Mouse (Mus musculus) limb, embryonic 14.5 days (tissue): ENCODE data around the gene Zbtb8a. TPM values are rescaled to one million over a fixed set of nuclear protein-coding genes. Genes with fewer than 3 reads are reported as not detected.

Source experiments
- ATAC-seq: fragments of 200-750 bp; cut with Nextera tagmentation; 2 replicates; pipeline ENCODE4 v1.8.0; 2017; ENCODE audit warnings: low read depth, moderate number of reproducible peaks, moderate TSS enrichment; ENCODE audit not compliant: low FRiP score
- DNase-seq: peaks from one replicate; pipeline ENCODE4 v3.0.0-alpha.2; 2015; ENCODE audit warnings: low spot score
- H3K27ac ChIP-seq: fragments of 300-500 bp; sonication (generic); replicated peaks from 2 replicates; pipeline ENCODE4 v1.5.1; 2014; ENCODE audit warnings: low read depth, mild to moderate bottlenecking, low read length, moderate library complexity, mixed read lengths
- H3K27me3 ChIP-seq: fragments of 300-500 bp; sonication (generic); 2 replicates; pipeline ENCODE4 v1.6.1; 2014; ENCODE audit warnings: low read length, mixed read lengths; ENCODE audit not compliant: control insufficient read depth, insufficient read depth
- H3K36me3 ChIP-seq: fragments of 300-500 bp; sonication (generic); 2 replicates; pipeline ENCODE4 v1.6.1; 2014; ENCODE audit warnings: mild to moderate bottlenecking, low read length, moderate library complexity, mixed read lengths; ENCODE audit not compliant: control insufficient read depth, insufficient read depth
- H3K4me1 ChIP-seq: fragments of 300-500 bp; sonication (generic); 2 replicates; pipeline ENCODE4 v1.6.1; 2014; ENCODE audit warnings: antibody characterized with exemption, low read length, mixed read lengths; ENCODE audit not compliant: control insufficient read depth, insufficient read depth
- H3K4me2 ChIP-seq: fragments of 300-500 bp; sonication (generic); replicated peaks from 2 replicates; pipeline ENCODE4 v1.6.1; 2014; ENCODE audit warnings: low read depth, mild to moderate bottlenecking, low read length, moderate library complexity; ENCODE audit not compliant: severe bottlenecking
- H3K4me3 ChIP-seq: fragments of 300-500 bp; sonication (generic); replicated peaks from 2 replicates; pipeline ENCODE4 v1.5.1; 2014; ENCODE audit warnings: low read length
- H3K9ac ChIP-seq: fragments of 300-500 bp; sonication (generic); 2 replicates; pipeline ENCODE4 v1.6.1; 2014; ENCODE audit warnings: mild to moderate bottlenecking, low read depth, low read length, moderate library complexity; ENCODE audit not compliant: severe bottlenecking
- H3K9me3 ChIP-seq: fragments of 300-500 bp; sonication (generic); 2 replicates; pipeline ENCODE4 v1.6.1; 2016; ENCODE audit warnings: low read length; ENCODE audit not compliant: control insufficient read depth
- POLR2A ChIP-seq: fragments of 200-500 bp; IDR thresholded peaks from 2 replicates; pipeline ENCODE4 v1.8.0; 2012; ENCODE audit warnings: inconsistent platforms, mild to moderate bottlenecking, moderate library complexity, borderline replicate concordance; ENCODE audit not compliant: insufficient read depth, insufficient read length; ENCODE audit errors: extremely low read depth
- WGBS: fragments of 180-500 bp; shearing (Covaris S2); extraction: QIAGEN DNeasy Blood & Tissue Kit; methylation state at CpG from one replicate; pipeline ENCODE4 v1.1.7; 2014; 5-methylcytosine and 5-hydroxymethylcytosine counted together
- polyA plus RNA-seq, 2 experiments: library from polyadenylated mRNA; depleted of rRNA in 1 of 2; stranded (reverse) in 1 of 2; unstranded in 1 of 2; fragments of >200 nt; fragmentation: Nextera tagmentation in 1 of 2; extraction: Ambion mirVana in 1 of 2; gene quantifications; 2 replicates each; pipeline versions ENCODE4 v1.2.1 to v1.2.3; 2012 to 2014

The Zbtb8a gene
- polyA plus RNA-seq, 2 experiments, result 5.6 to 16.2 TPM

GRCm38 (mm10) chr4:129376961-129377545 is 863 bp downstream of the Zbtb8a start:
- no peaks in the 10 kb centered on the region for H3K27me3 ChIP-seq
- peak; percentile 68; the same call in 1 of the 2 replicates for ATAC-seq
- H3K36me3 ChIP-seq, result no peaks in the 10 kb centered on the region
- 0 out of 2 replicates have a peak, but pooled peaks cover 8% of the 10 kb centered on the region for H3K4me1 ChIP-seq
- DNase-seq, result peak; percentile 26
- TF ChIP-seq POLR2A, result 0 out of 2 replicates have a peak, but pooled peaks have one; percentile 25
- peak overlapping the region; percentile 95 for H3K9ac ChIP-seq
- peak overlapping the region; percentile 75 for H3K4me3 ChIP-seq
- H3K9me3 ChIP-seq, result no peaks in the 10 kb centered on the region
- 1% methylated on average over 40 of the region's 68 CpGs for WGBS
- peak overlapping the region; percentile 92 for H3K27ac ChIP-seq
- H3K4me2 ChIP-seq, result peak overlapping the region; percentile 67

- Histone ChIP-seq H3K9ac (no peak overlapping the region), H3K36me3 (no peaks in the 10 kb centered on the region), H3K4me2 (no peak overlapping the region), H3K27ac (no peak overlapping the region), H3K4me1 (0 out of 2 replicates have a peak, but pooled peaks cover 8% of the 10 kb centered on the region), H3K4me3 (no peak overlapping the region), H3K9me3 (no peaks in the 10 kb centered on the region), H3K27me3 (no peaks in the 10 kb centered on the region)
- WGBS, result 73% methylated on average over 5 of the region's 5 CpGs
- no peak for DNase-seq
- TF ChIP-seq POLR2A, result no peak
- no peak for ATAC-seq
Measured at GRCm38 (mm10) chr4:129375821-129376220, 2.1 kb downstream of the Zbtb8a start.

GRCm38 (mm10) chr4:129375000-129375399 is 2.9 kb downstream of the Zbtb8a start:
- Histone ChIP-seq H3K9ac (no peak overlapping the region), H3K4me3 (no peak overlapping the region), H3K27me3 (no peaks in the 10 kb centered on the region), H3K27ac (no peak overlapping the region), H3K9me3 (no peaks in the 10 kb centered on the region), H3K4me2 (no peak overlapping the region; the same call in 1 of the 2 replicates), H3K36me3 (no peaks in the 10 kb centered on the region), H3K4me1 (0 out of 2 replicates have a peak, but pooled peaks cover 8% of the 10 kb centered on the region)
- TF ChIP-seq POLR2A, result no peak
- 17% methylated on average over 6 of the region's 6 CpGs for WGBS
- ATAC-seq, result no peak
- DNase-seq, result no peak

- DNase-seq (no peak), ATAC-seq (no peak)
- no peak overlapping the region for H3K9ac ChIP-seq
- H3K4me1 ChIP-seq, result 0 out of 2 replicates have a peak, but pooled peaks cover 8% of the 10 kb centered on the region
- 50% methylated on average over 11 of the region's 11 CpGs for WGBS
- no peak overlapping the region for H3K4me2 ChIP-seq
- no peak overlapping the region for H3K4me3 ChIP-seq
- no peaks in the 10 kb centered on the region for H3K36me3 ChIP-seq
- H3K27ac ChIP-seq, result no peak overlapping the region
- H3K9me3 ChIP-seq, result no peaks in the 10 kb centered on the region
- no peaks in the 10 kb centered on the region for H3K27me3 ChIP-seq
- no peak for TF ChIP-seq POLR2A
Measured at GRCm38 (mm10) chr4:129374219-129374755, 3.6 kb downstream of the Zbtb8a start.

- Histone ChIP-seq H3K9ac (no peak overlapping the region), H3K36me3 (0 out of 2 replicates have a peak, but pooled peaks cover 3% of the 10 kb centered on the region), H3K9me3 (no peaks in the 10 kb centered on the region), H3K27me3 (no peaks in the 10 kb centered on the region), H3K4me3 (no peak overlapping the region), H3K27ac (no peak overlapping the region), H3K4me2 (no peak overlapping the region), H3K4me1 (0 out of 2 replicates have a peak, but pooled peaks cover 8% of the 10 kb centered on the region)
- ATAC-seq (no peak), DNase-seq (no peak)
- no peak for TF ChIP-seq POLR2A
- 40% methylated on average over 8 of the region's 8 CpGs for WGBS
Measured at GRCm38 (mm10) chr4:129373202-129373976, 4.5 kb downstream of the Zbtb8a start.
